In genomic region chr19:12485631-12486030, GRCm38 (mm10) we compare ENCODE assay signal across 40 mouse cellular contexts. TPM values are rescaled to one million over a fixed set of nuclear protein-coding genes. Genes with fewer than 3 reads are reported as not detected.
DNase-seq lines count a peak whose midpoint lies in the region; ATAC-seq and TF ChIP-seq lines count a peak whose summit lies in the region.
"Had no signal": no experiment of that assay in that cellular context is flagged by ENCODE, and none has a peak within 500 bp of the region (broad histone marks: within the 10 kb centered on the region; RNA-seq: fewer than 3 reads in every experiment).

No protein-coding gene starts in this region.

- H3K27me3 ChIP-seq in heart, adult 2 months (ENCODE audit: control insufficient read depth, insufficient read depth, low read length), result no peaks in the 10 kb centered on the region
- no peaks in the 10 kb centered on the region for H3K27me3 ChIP-seq in heart, embryonic 10.5 days (ENCODE audit: insufficient read depth, poor library complexity, severe bottlenecking)
- H3K27me3 ChIP-seq in lung, embryonic 14.5 days (ENCODE audit: insufficient read depth, low read length), result no peaks in the 10 kb centered on the region
- H3K27me3 ChIP-seq: CH12.LX; embryonic facial prominence, embryonic 15.5 days; forebrain, embryonic 12.5 days; heart, embryonic 13.5 days; intestine, embryonic 15.5 days; limb, embryonic 13.5 days; lung, embryonic 15.5 days; midbrain, embryonic 15.5 days had no signal

- H3K4me2 ChIP-seq in lung, embryonic 14.5 days, result no peak overlapping the region
- H3K4me2 ChIP-seq: embryonic facial prominence, embryonic 15.5 days; forebrain, embryonic 12.5 days; heart, embryonic 13.5 days; intestine, embryonic 15.5 days; limb, embryonic 13.5 days; lung, embryonic 15.5 days; midbrain, embryonic 15.5 days had no signal

- H3K27ac ChIP-seq in heart, adult 2 months, result peak overlapping the region; percentile 37
- H3K27ac ChIP-seq in heart, embryonic 10.5 days, result no peak overlapping the region
- H3K27ac ChIP-seq in lung, embryonic 14.5 days (ENCODE audit: low read depth), result no peak overlapping the region
- H3K27ac ChIP-seq: embryonic facial prominence, embryonic 10.5 days; embryonic facial prominence, embryonic 15.5 days; forebrain, embryonic 12.5 days; heart, embryonic 13.5 days; hindbrain, embryonic 10.5 days; intestine, embryonic 15.5 days; limb, embryonic 13.5 days; liver, embryonic 14.5 days; lung, embryonic 15.5 days; midbrain, embryonic 15.5 days had no signal

- H3K79me2 ChIP-seq in heart, adult 2 months (replicated peaks; ENCODE audit: control insufficient read depth, insufficient read depth, low read length), result no peaks in the 10 kb centered on the region

- TF ChIP-seq POLR2A in heart, adult 2 months (IDR thresholded peaks at IDR 0.05; ENCODE audit: insufficient read depth, low read depth, low read length), result no peak

- TF ChIP-seq EP300 in heart, adult 2 months (IDR thresholded peaks at IDR 0.05; ENCODE audit: insufficient read depth, low read depth, low read length), result no peak

- no peaks in the 10 kb centered on the region for H3K9me3 ChIP-seq in heart, embryonic 10.5 days
- no peaks in the 10 kb centered on the region for H3K9me3 ChIP-seq in lung, embryonic 14.5 days (ENCODE audit: low read depth, low read length)
- H3K9me3 ChIP-seq: embryonic facial prominence, embryonic 10.5 days; embryonic facial prominence, embryonic 15.5 days; forebrain, embryonic 12.5 days; heart, embryonic 13.5 days; hindbrain, embryonic 10.5 days; intestine, embryonic 15.5 days; limb, embryonic 13.5 days; lung, embryonic 15.5 days; midbrain, embryonic 10.5 days; midbrain, embryonic 15.5 days had no signal

- H3K4me1 ChIP-seq in heart, adult 2 months (ENCODE audit: control insufficient read depth, insufficient read depth, low read length), result peaks cover 15% of the 10 kb centered on the region
- peaks cover 18% of the 10 kb centered on the region for H3K4me1 ChIP-seq in heart, embryonic 10.5 days
- H3K4me1 ChIP-seq in lung, embryonic 14.5 days (ENCODE audit: insufficient read depth), result peaks cover 25% of the 10 kb centered on the region

- ATAC-seq in lung, embryonic 14.5 days (ENCODE audit: insufficient read depth), result no peak
- ATAC-seq: forebrain, postnatal 0 days; hindbrain, embryonic 16.5 days; intestine, embryonic 15.5 days; midbrain, embryonic 15.5 days had no signal

- intact Hi-C loops in heart, adult 2 months (cut with DNase I), result no loop called here

- H3K9ac ChIP-seq in heart, adult 2 months (ENCODE audit: low read depth, low read length), result no peak overlapping the region
- H3K9ac ChIP-seq in lung, embryonic 14.5 days, result no peak overlapping the region
- H3K9ac ChIP-seq: embryonic facial prominence, embryonic 15.5 days; forebrain, embryonic 12.5 days; forebrain, postnatal 0 days; heart, embryonic 13.5 days; intestine, embryonic 15.5 days; limb, embryonic 13.5 days; liver, embryonic 14.5 days; lung, embryonic 15.5 days; midbrain, embryonic 15.5 days had no signal

- no peak overlapping the region for H3K4me3 ChIP-seq in heart, adult 2 months
- no peak overlapping the region for H3K4me3 ChIP-seq in heart, embryonic 10.5 days
- no peak overlapping the region for H3K4me3 ChIP-seq in lung, embryonic 14.5 days (ENCODE audit: low read depth, low read length)
- H3K4me3 ChIP-seq: embryonic facial prominence, embryonic 10.5 days; embryonic facial prominence, embryonic 15.5 days; forebrain, embryonic 12.5 days; heart, embryonic 13.5 days; hindbrain, embryonic 10.5 days; intestine, embryonic 15.5 days; limb, embryonic 13.5 days; lung, embryonic 15.5 days; midbrain, embryonic 10.5 days; midbrain, embryonic 15.5 days had no signal

- no peak for TF ChIP-seq CTCF in heart, adult 2 months (IDR thresholded peaks at IDR 0.05)
- TF ChIP-seq CTCF in lung, embryonic 14.5 days (IDR thresholded peaks at IDR 0.05; ENCODE audit: low read depth), result no peak

- 65% methylated on average over 3 of the region's 3 CpGs for WGBS in heart, adult 2 months
- 61% methylated on average over 3 of the region's 3 CpGs for WGBS in heart, embryonic 10.5 days
- WGBS in lung, embryonic 14.5 days, result 60% methylated on average over 3 of the region's 3 CpGs

- no peak for DNase-seq in heart, adult 2 months
- DNase-seq in heart, embryonic 10.5 days (ENCODE audit: low spot score), result no peak
- peak; percentile 16 for DNase-seq in lung, embryonic 14.5 days
- no peak for DNase-seq in lung, postnatal 14 days
- DNase-seq in NIH3T3 (ENCODE audit: low read depth), result peak; percentile 20
- peak; percentile 82 for DNase-seq in adipocyte (ENCODE audit: low spot score)
- DNase-seq in kidney, postnatal 14 days, result no peak
- no peak for DNase-seq in left cerebral cortex, adult 9 months (ENCODE audit: low spot score in 2 of 2)
- DNase-seq: adrenal gland, postnatal 25 days; B cell, adult 2 months; cerebellum, adult 8-10 months; cerebellum, postnatal 25 days; forebrain, postnatal 0 days; gastrocnemius, postnatal 25 days; heart, postnatal 10 days; kidney, adult 8-10 months; thymus, postnatal 14 days had no signal

- peaks cover 4% of the 10 kb centered on the region for H3K36me3 ChIP-seq in heart, adult 2 months (ENCODE audit: control insufficient read depth, insufficient read depth, low read length)
- H3K36me3 ChIP-seq in heart, embryonic 10.5 days, result no peaks in the 10 kb centered on the region
- peaks cover 45% of the 10 kb centered on the region for H3K36me3 ChIP-seq in lung, embryonic 14.5 days (ENCODE audit: insufficient read depth)

RNA-seq across cellular contexts. Expression of gene Dtx4, which starts 15.6 kb away (rescaled TPM):
- 1 to 10 TPM; 5.7 to 6.2 TPM for total RNA-seq in heart, adult 2 months (2021)
- polyA plus RNA-seq in heart, adult 2 months (2012; rRNA removed), result 3.7 and 5.0 TPM in 2 replicates
- polyA plus RNA-seq in heart, embryonic 10.5 days (2016; fragmentation: Nextera tagmentation; extraction: Ambion mirVana), result 0.91 and 2.9 TPM in 2 replicates
- polyA plus RNA-seq in lung, embryonic 14.5 days (2014; fragmentation: Nextera tagmentation; extraction: Ambion mirVana), result 17.2 and 17.7 TPM in 2 replicates

RNA-seq across cellular contexts. Expression of gene Mpeg1, which starts 25.1 kb away (rescaled TPM):
- total RNA-seq in heart, adult 2 months (2021), result 1 to 10 TPM; 7.4 to 8.0 TPM
- 3.5 and 4.3 TPM in 2 replicates for polyA plus RNA-seq in heart, adult 2 months (2012; rRNA removed)
- polyA plus RNA-seq in heart, embryonic 10.5 days (2016; fragmentation: Nextera tagmentation; extraction: Ambion mirVana), result 0.05 TPM in 1 of 2 replicates, not detected in the other
- 0.63 and 0.76 TPM in 2 replicates for polyA plus RNA-seq in lung, embryonic 14.5 days (2014; fragmentation: Nextera tagmentation; extraction: Ambion mirVana)

RNA-seq across cellular contexts. Expression of gene Pfpl, which starts 57.9 kb away (rescaled TPM):
- total RNA-seq in heart, adult 2 months (2021), result not detected
- polyA plus RNA-seq in heart, adult 2 months (2012; rRNA removed), result not detected in 2 replicates
- not detected in 2 replicates for polyA plus RNA-seq in heart, embryonic 10.5 days (2016; fragmentation: Nextera tagmentation; extraction: Ambion mirVana)
- not detected in 2 replicates for polyA plus RNA-seq in lung, embryonic 14.5 days (2014; fragmentation: Nextera tagmentation; extraction: Ambion mirVana)
- total RNA-seq: adrenal gland, postnatal 25 days; CH12.LX; ES-E14; forebrain, postnatal 0 days; gastrocnemius, postnatal 25 days; heart, adult 18-20 months; heart, postnatal 10 days; layer of hippocampus, postnatal 10 days; left cerebral cortex, adult 18-20 months; left cerebral cortex, postnatal 25 days; megakaryocyte progenitor cell, adult 5-6 weeks had no signal
- polyA plus RNA-seq: embryonic facial prominence, embryonic 10.5 days; embryonic facial prominence, embryonic 15.5 days; forebrain, embryonic 12.5 days; forebrain, postnatal 0 days; heart, embryonic 13.5 days; hindbrain, embryonic 10.5 days; hindbrain, embryonic 16.5 days; intestine, embryonic 15.5 days; kidney, postnatal 0 days; large intestine, adult 2 months; limb, embryonic 13.5 days; liver, embryonic 14.5 days; lung, embryonic 15.5 days; midbrain, embryonic 10.5 days; midbrain, embryonic 15.5 days; neural tube, embryonic 11.5 days; urinary bladder, adult 2 months had no signal

RNA-seq across cellular contexts. Expression of gene Fam111a, which starts 59.9 kb away (rescaled TPM):
- total RNA-seq in heart, adult 2 months (2021), result 1 to 10 TPM; 4.4 to 4.7 TPM
- polyA plus RNA-seq in heart, adult 2 months (2012; rRNA removed), result 1.5 and 2.7 TPM in 2 replicates
- 20.4 and 21.3 TPM in 2 replicates for polyA plus RNA-seq in heart, embryonic 10.5 days (2016; fragmentation: Nextera tagmentation; extraction: Ambion mirVana)
- 34.9 and 37.9 TPM in 2 replicates for polyA plus RNA-seq in lung, embryonic 14.5 days (2014; fragmentation: Nextera tagmentation; extraction: Ambion mirVana)

Comparison
In these comparisons a context has a peak if more than half of its experiments do, and no peak if none do; other contexts are left out.
1. DNase-seq: peak in lung, embryonic 14.5 days (single experiment), NIH3T3 (single experiment) and adipocyte (single experiment); none in heart, adult 2 months (0 of 2), heart, embryonic 10.5 days (single experiment), lung, postnatal 14 days (single experiment), kidney, postnatal 14 days (single experiment) and left cerebral cortex, adult 9 months (0 of 2).